Mouse (Mus musculus) stomach, embryonic 16.5 days (tissue): Measurements from ENCODE around the gene Gal3st4. TPM values are rescaled to one million over a fixed set of nuclear protein-coding genes. Genes with fewer than 3 reads are reported as not detected.

ENCODE experiments used
- polyA plus RNA-seq: library from polyadenylated mRNA; unstranded; fragments of >200 nt; fragmentation: Nextera tagmentation; extraction: Ambion mirVana; gene quantifications from 2 replicates; pipeline ENCODE4 v1.2.1, GENCODE M21; 2015

Gene Gal3st4
- polyA plus RNA-seq, 1 experiment from 2014 or later: 3.8 TPM

Other genes starting within 250 kb of the Gal3st4 start
- not detected in 2 replicates for gene Smok3c, start 219.6 kb downstream of the Gal3st4 start, polyA plus RNA-seq
- 16.5 and 17.7 TPM in 2 replicates for gene Zkscan1, start 187.8 kb downstream of the Gal3st4 start, polyA plus RNA-seq
- gene Zscan21, start 155.9 kb downstream of the Gal3st4 start, polyA plus RNA-seq: 44.2 and 45.5 TPM in 2 replicates
- 13.3 and 15.1 TPM in 2 replicates for gene Zfp113, start 117.1 kb downstream of the Gal3st4 start, polyA plus RNA-seq
- gene Cops6, start 111.8 kb downstream of the Gal3st4 start, polyA plus RNA-seq: 281 and 289 TPM in 2 replicates
- gene Ap4m1, start 100.8 kb downstream of the Gal3st4 start, polyA plus RNA-seq: 22.2 and 22.4 TPM in 2 replicates
- gene Mcm7, start 100.4 kb downstream of the Gal3st4 start, polyA plus RNA-seq: 132 and 136 TPM in 2 replicates
- gene Taf6, start 85.4 kb downstream of the Gal3st4 start, polyA plus RNA-seq: 73.7 and 74.9 TPM in 2 replicates
- gene Cnpy4, start 85.4 kb downstream of the Gal3st4 start, polyA plus RNA-seq: 44.9 and 47.2 TPM in 2 replicates
- 6.7 TPM in 2 replicates for gene Mblac1, start 78.5 kb downstream of the Gal3st4 start, polyA plus RNA-seq
- gene Nxpe5, start 46.9 kb downstream of the Gal3st4 start, polyA plus RNA-seq: 0.06 TPM in 1 of 2 replicates, not detected in the other
- gene Lamtor4, start 17.4 kb downstream of the Gal3st4 start, polyA plus RNA-seq: 76.1 and 79.4 TPM in 2 replicates
- 3.6 and 3.9 TPM in 2 replicates for gene BC037034, start 8.8 kb downstream of the Gal3st4 start, polyA plus RNA-seq
- gene Gm43720, start 7.1 kb upstream of the Gal3st4 start, polyA plus RNA-seq: 0.13 and 0.41 TPM in 2 replicates
- 15.0 and 17.2 TPM in 2 replicates for gene Gpc2, start 7.2 kb upstream of the Gal3st4 start, polyA plus RNA-seq
- gene Stag3, start 7.4 kb upstream of the Gal3st4 start, polyA plus RNA-seq: 3.1 and 3.7 TPM in 2 replicates
- gene Pvrig, start 69.1 kb upstream of the Gal3st4 start, polyA plus RNA-seq: 0.28 TPM in 1 of 2 replicates, not detected in the other
- 24.1 and 27.0 TPM in 2 replicates for gene Zfp157, start 168.6 kb upstream of the Gal3st4 start, polyA plus RNA-seq